Mouse (Mus musculus): ENCODE measurements around the gene Sat2. TPM values are rescaled to one million over a fixed set of nuclear protein-coding genes. Genes with fewer than 3 reads are reported as not detected.

Sat2 gene
- polyA plus RNA-seq, 1 experiment from 2014 or later: 24.3 TPM

MicroRNA genes within 50 kb of the gene (microRNA counts, 519-probe panel; counts per million panel counts)
- not detected for microRNA mmu-miR-1934
- microRNA mmu-miR-467f: 2,411 counts per million, percentile 9 among the panel's probes with 10 or more counts

Small RNA genes within 50 kb of the gene (microRNA-seq; reads per million reads assigned to microRNA genes)
- 3.3 reads per million, percentile 9 among the genes with 10 or more reads in this experiment for gene Mir1934
- not detected for gene Mir467f

Other genes starting within 250 kb of the Sat2 start
- 126 and 136 TPM in 2 replicates for gene Naa38, start 226.5 kb upstream of the Sat2 start, polyA plus RNA-seq (2016; fragmentation: Nextera tagmentation; extraction: Ambion mirVana)
- gene Cyb5d1, start 226.4 kb upstream of the Sat2 start, polyA plus RNA-seq (2016; fragmentation: Nextera tagmentation; extraction: Ambion mirVana): 42.5 and 42.6 TPM in 2 replicates
- 24.2 and 25.4 TPM in 2 replicates for gene Tmem88, start 223.8 kb upstream of the Sat2 start, polyA plus RNA-seq (2016; fragmentation: Nextera tagmentation; extraction: Ambion mirVana)
- 45.4 and 49.1 TPM in 2 replicates for gene Kdm6b, start 208.3 kb upstream of the Sat2 start, polyA plus RNA-seq (2016; fragmentation: Nextera tagmentation; extraction: Ambion mirVana)
- gene Dnah2, start 72.9 kb upstream of the Sat2 start, polyA plus RNA-seq (2016; fragmentation: Nextera tagmentation; extraction: Ambion mirVana): 1.9 and 3.3 TPM in 2 replicates
- 53.3 and 54.3 TPM in 2 replicates for gene Efnb3, start 61.8 kb upstream of the Sat2 start, polyA plus RNA-seq (2016; fragmentation: Nextera tagmentation; extraction: Ambion mirVana)
- gene Wrap53, start 41.8 kb upstream of the Sat2 start, polyA plus RNA-seq (2016; fragmentation: Nextera tagmentation; extraction: Ambion mirVana): 35.8 and 39.0 TPM in 2 replicates
- gene Trp53, start 41.7 kb upstream of the Sat2 start, polyA plus RNA-seq (2016; fragmentation: Nextera tagmentation; extraction: Ambion mirVana): 175 and 180 TPM in 2 replicates
- 3.0 and 4.8 TPM in 2 replicates for gene Atp1b2, start 16.1 kb upstream of the Sat2 start, polyA plus RNA-seq (2016; fragmentation: Nextera tagmentation; extraction: Ambion mirVana)
- not detected in 2 replicates for gene Shbg, start 4.1 kb upstream of the Sat2 start, polyA plus RNA-seq (2016; fragmentation: Nextera tagmentation; extraction: Ambion mirVana)
- gene Fxr2, start 11.0 kb downstream of the Sat2 start, polyA plus RNA-seq (2016; fragmentation: Nextera tagmentation; extraction: Ambion mirVana): 56.0 and 63.9 TPM in 2 replicates
- 0.68 TPM in 1 of 2 replicates, not detected in the other for gene Sox15, start 33.3 kb downstream of the Sat2 start, polyA plus RNA-seq (2016; fragmentation: Nextera tagmentation; extraction: Ambion mirVana)
- 62.6 and 64.3 TPM in 2 replicates for gene Mpdu1, start 40.6 kb downstream of the Sat2 start, polyA plus RNA-seq (2016; fragmentation: Nextera tagmentation; extraction: Ambion mirVana)
- gene Cd68, start 44.1 kb downstream of the Sat2 start, polyA plus RNA-seq (2016; fragmentation: Nextera tagmentation; extraction: Ambion mirVana): 5.9 and 8.0 TPM in 2 replicates
- gene Eif4a1, start 50.4 kb downstream of the Sat2 start, polyA plus RNA-seq (2016; fragmentation: Nextera tagmentation; extraction: Ambion mirVana): 569 and 701 TPM in 2 replicates
- gene Senp3, start 60.1 kb downstream of the Sat2 start, polyA plus RNA-seq (2016; fragmentation: Nextera tagmentation; extraction: Ambion mirVana): 132 and 140 TPM in 2 replicates
- 0.58 and 1.0 TPM in 2 replicates for gene Tnfsf13, start 63.8 kb downstream of the Sat2 start, polyA plus RNA-seq (2016; fragmentation: Nextera tagmentation; extraction: Ambion mirVana)
- gene Tnfsf12, start 73.8 kb downstream of the Sat2 start, polyA plus RNA-seq (2016; fragmentation: Nextera tagmentation; extraction: Ambion mirVana): 2.2 and 3.7 TPM in 2 replicates
- 1.7 TPM in 2 replicates for gene Tnfsfm13, start 74.1 kb downstream of the Sat2 start, polyA plus RNA-seq (2016; fragmentation: Nextera tagmentation; extraction: Ambion mirVana)
- gene Polr2a, start 136.6 kb downstream of the Sat2 start, polyA plus RNA-seq (2016; fragmentation: Nextera tagmentation; extraction: Ambion mirVana): 27.2 and 38.1 TPM in 2 replicates
- gene Slc35g3, start 139.9 kb downstream of the Sat2 start, polyA plus RNA-seq (2016; fragmentation: Nextera tagmentation; extraction: Ambion mirVana): 0.13 and 0.18 TPM in 2 replicates
- 1.9 and 2.4 TPM in 2 replicates for gene Zbtb4, start 143.9 kb downstream of the Sat2 start, polyA plus RNA-seq (2016; fragmentation: Nextera tagmentation; extraction: Ambion mirVana)
- gene Chrnb1, start 173.9 kb downstream of the Sat2 start, polyA plus RNA-seq (2016; fragmentation: Nextera tagmentation; extraction: Ambion mirVana): 15.4 and 17.1 TPM in 2 replicates
- 1.2 and 1.5 TPM in 2 replicates for gene Fgf11, start 179.8 kb downstream of the Sat2 start, polyA plus RNA-seq (2016; fragmentation: Nextera tagmentation; extraction: Ambion mirVana)
- 1.6 and 1.8 TPM in 2 replicates for gene Tmem102, start 183.6 kb downstream of the Sat2 start, polyA plus RNA-seq (2016; fragmentation: Nextera tagmentation; extraction: Ambion mirVana)
- gene Gm39566, start 193.3 kb downstream of the Sat2 start, polyA plus RNA-seq (2016; fragmentation: Nextera tagmentation; extraction: Ambion mirVana): not detected in 2 replicates
- gene Spem2, start 196.4 kb downstream of the Sat2 start, polyA plus RNA-seq (2016; fragmentation: Nextera tagmentation; extraction: Ambion mirVana): not detected in 2 replicates
- gene Spem1, start 200.2 kb downstream of the Sat2 start, polyA plus RNA-seq (2016; fragmentation: Nextera tagmentation; extraction: Ambion mirVana): 0.20 TPM in 1 of 2 replicates, not detected in the other
- 8.4 and 9.1 TPM in 2 replicates for gene Nlgn2, start 215.8 kb downstream of the Sat2 start, polyA plus RNA-seq (2016; fragmentation: Nextera tagmentation; extraction: Ambion mirVana)
- gene Tmem256, start 216.5 kb downstream of the Sat2 start, polyA plus RNA-seq (2016; fragmentation: Nextera tagmentation; extraction: Ambion mirVana): 346 and 353 TPM in 2 replicates
- gene Plscr3, start 224.4 kb downstream of the Sat2 start, polyA plus RNA-seq (2016; fragmentation: Nextera tagmentation; extraction: Ambion mirVana): 111 and 120 TPM in 2 replicates
- 1.6 and 2.3 TPM in 2 replicates for gene Tnk1, start 236.7 kb downstream of the Sat2 start, polyA plus RNA-seq (2016; fragmentation: Nextera tagmentation; extraction: Ambion mirVana)

Data from limb, embryonic 12.5 days (tissue).